Comparison of ENCODE assay signal across 8 mouse cellular contexts in genomic region chr8:122775285-122776155, GRCm38 (mm10). TPM values are rescaled to one million over a fixed set of nuclear protein-coding genes. Genes with fewer than 3 reads are reported as not detected.
DNase-seq lines count a peak whose midpoint lies in the region; ATAC-seq and TF ChIP-seq lines count a peak whose summit lies in the region.

Acsf3 (plus strand) TSS chr8:122775486.

- H3K4me1 ChIP-seq in embryonic fibroblast, embryonic 13.5 days (ENCODE audit: control insufficient read depth, insufficient read depth, low read length) = peaks cover 2% of the 10 kb centered on the region; the same call in 1 of the 2 replicates
- 0 out of 2 replicates have a peak, but pooled peaks cover 3% of the 10 kb centered on the region for H3K4me1 ChIP-seq in stomach, embryonic 15.5 days

- DNase-seq in CD4-positive helper T cell, adult 2 months (ENCODE audit: low read depth, low spot score) = peak; percentile 65
- peak; percentile 14 to 16 for DNase-seq in adrenal gland, postnatal 4 days (ENCODE audit: low spot score in 2 of 2)
- DNase-seq in heart, adult 9 months (ENCODE audit: low spot score in 2 of 2) = peak; percentile 33 to 37
- peak; percentile 68 for DNase-seq in kidney, adult 9 months
- DNase-seq in liver = peak; percentile 64

- H3K4me2 ChIP-seq in myocyte (ENCODE audit: low read depth) = peak within 1 kb of the TSS; percentile 98
- peak within 1 kb of the TSS; percentile 71 for H3K4me2 ChIP-seq in stomach, embryonic 15.5 days

- no peak for TF ChIP-seq CTCF in embryonic fibroblast, embryonic 13.5 days (IDR thresholded peaks at IDR 0.05; ENCODE audit: borderline replicate concordance, insufficient read depth, low read length)

- H3K9me3 ChIP-seq in stomach, embryonic 15.5 days = no peaks in the 10 kb centered on the region

- H3K27me3 ChIP-seq in myocyte (ENCODE audit: control insufficient read depth, insufficient read depth, insufficient read length) = peaks cover 9% of the 10 kb centered on the region
- no peaks in the 10 kb centered on the region for H3K27me3 ChIP-seq in stomach, embryonic 15.5 days (replicated peaks)

- ATAC-seq in stomach, embryonic 15.5 days (ENCODE audit: insufficient read depth, low FRiP score, low read depth) = peak; percentile 52

- H3ac ChIP-seq in myocyte (ENCODE audit: control insufficient read depth, insufficient read length) = peak within 1 kb of the TSS; percentile 3

- 1% methylated on average over 50 of the region's 50 CpGs for WGBS in stomach, embryonic 15.5 days

- H3K27ac ChIP-seq in embryonic fibroblast, embryonic 13.5 days (ENCODE audit: insufficient read depth, low read length) = no peak within 1 kb of the TSS
- no peak within 1 kb of the TSS for H3K27ac ChIP-seq in stomach, embryonic 15.5 days

- no peaks in the 10 kb centered on the region for H3K79me2 ChIP-seq in myocyte (ENCODE audit: control insufficient read depth, insufficient read depth)

- H3K36me3 ChIP-seq in myocyte (ENCODE audit: control insufficient read depth, insufficient read depth) = no peaks in the 10 kb centered on the region
- H3K36me3 ChIP-seq in stomach, embryonic 15.5 days = 0 out of 2 replicates have a peak, but pooled peaks cover 2% of the 10 kb centered on the region

- TF ChIP-seq POLR2A in embryonic fibroblast, embryonic 13.5 days (IDR thresholded peaks at IDR 0.05; ENCODE audit: low read depth, low read length) = peak; percentile 32
- peak; percentile 45 for TF ChIP-seq POLR2A in myocyte (IDR thresholded peaks at IDR 0.05; ENCODE audit: insufficient read length, low read depth)

- H3K4me3 ChIP-seq in embryonic fibroblast, embryonic 13.5 days (ENCODE audit: insufficient read depth, low read length) = peak within 1 kb of the TSS; percentile 76
- peak within 1 kb of the TSS; percentile 51 for H3K4me3 ChIP-seq in myocyte
- peak within 1 kb of the TSS; percentile 73 for H3K4me3 ChIP-seq in stomach, embryonic 15.5 days (replicated peaks)

- peak within 1 kb of the TSS; percentile 79 for H3K9ac ChIP-seq in stomach, embryonic 15.5 days

TF ChIP-seq in myocyte, 11 proteins besides CTCF, POLR2A, EP300 and RAD21:
- TF ChIP-seq MYOG (IDR thresholded peaks at IDR 0.05; ENCODE audit: control insufficient read depth in 1 of 3, insufficient read depth in 1 of 3, insufficient read length in 2 of 3, low read depth in 2 of 3) (peak in 1 of 3 experiments; percentile 29), SRF (IDR thresholded peaks at IDR 0.05; ENCODE audit: control insufficient read depth, insufficient read length, low read depth) (no peak)

RNA-seq across cellular contexts. Expression of gene Acsf3, which starts in this region (rescaled TPM):
- 10 to 100 TPM; 34.0 to 35.8 TPM for total RNA-seq in adrenal gland, postnatal 4 days (2021)
- 5.4 and 6.0 TPM in 2 replicates for polyA plus RNA-seq in embryonic fibroblast, embryonic 13.5 days (2011; ENCODE audit: insufficient read length, low read depth, missing spikeins)
- polyA plus RNA-seq in myocyte (2012; fragmentation: generic; extraction: Trizol) = 9.3 TPM
- polyA plus RNA-seq in stomach, embryonic 15.5 days (2015; fragmentation: Nextera tagmentation; extraction: Ambion mirVana) = 16.5 and 20.6 TPM in 2 replicates

Comparison
In these comparisons a context has a peak if more than half of its experiments do, and no peak if none do; other contexts are left out.
1. DNase-seq: peak in every context shown above with its lines; median percentile 68 in kidney, adult 9 months; 65 in CD4-positive helper T cell, adult 2 months; 64 in liver; 35 in heart, adult 9 months; 15 in adrenal gland, postnatal 4 days.